Mouse (Mus musculus) forelimb bud, embryonic 11.5 days (tissue): ENCODE measurements around the gene Vac14.

Source experiments
- DNase-seq: peaks from one replicate; pipeline ENCODE4 v3.0.0-alpha.2; 2012; ENCODE audit warnings: low read depth, low spot score

Vac14 gene

GRCm38 (mm10) chr8:110687726-110688125 is 69.3 kb downstream of the Vac14 start:
- no peak for DNase-seq

- no peak for DNase-seq
These were observed 71.6 kb downstream of the Vac14 start for GRCm38 (mm10) chr8:110689961-110690360.

- no peak for DNase-seq
These were observed 75.8 kb downstream of the Vac14 start for GRCm38 (mm10) chr8:110694226-110694625.

GRCm38 (mm10) chr8:110694826-110695225 is 76.4 kb downstream of the Vac14 start:
- no peak for DNase-seq

GRCm38 (mm10) chr8:110695431-110695830 is 77.0 kb downstream of the Vac14 start:
- no peak for DNase-seq

GRCm38 (mm10) chr8:110696051-110696450 is 77.7 kb downstream of the Vac14 start:
- DNase-seq, result no peak

- DNase-seq, result no peak
These were observed 79.2 kb downstream of the Vac14 start for GRCm38 (mm10) chr8:110697571-110697970.

- no peak for DNase-seq
These were observed 79.7 kb downstream of the Vac14 start for GRCm38 (mm10) chr8:110698098-110698497.

GRCm38 (mm10) chr8:110699501-110699900 is 81.1 kb downstream of the Vac14 start:
- DNase-seq, result no peak

GRCm38 (mm10) chr8:110700561-110700960 is 82.2 kb downstream of the Vac14 start:
- no peak for DNase-seq

GRCm38 (mm10) chr8:110702636-110703459 is 84.5 kb downstream of the Vac14 start:
- no peak for DNase-seq

GRCm38 (mm10) chr8:110703460-110704061 is 85.2 kb downstream of the Vac14 start:
- no peak for DNase-seq

- no peak for DNase-seq
These were observed 85.7 kb downstream of the Vac14 start for GRCm38 (mm10) chr8:110704103-110704502.

GRCm38 (mm10) chr8:110705391-110706287 is 87.3 kb downstream of the Vac14 start:
- DNase-seq, result no peak

GRCm38 (mm10) chr8:110706288-110706870 is 88.0 kb downstream of the Vac14 start:
- no peak for DNase-seq

GRCm38 (mm10) chr8:110708429-110708828 is 90.0 kb downstream of the Vac14 start:
- no peak for DNase-seq

GRCm38 (mm10) chr8:110710593-110710992 is 92.2 kb downstream of the Vac14 start:
- DNase-seq, result no peak

GRCm38 (mm10) chr8:110711271-110711934 is 93.0 kb downstream of the Vac14 start:
- no peak for DNase-seq

GRCm38 (mm10) chr8:110713073-110713472 is 94.7 kb downstream of the Vac14 start:
- DNase-seq, result no peak

- DNase-seq, result no peak
These were observed 96.6 kb downstream of the Vac14 start for GRCm38 (mm10) chr8:110714827-110715519.

- DNase-seq, result no peak
These were observed 97.7 kb downstream of the Vac14 start for GRCm38 (mm10) chr8:110716075-110716474.
